Mouse (Mus musculus): ENCODE data around the gene Swap70. TPM values are rescaled to one million over a fixed set of nuclear protein-coding genes. Genes with fewer than 3 reads are reported as not detected.

The Swap70 gene
- polyA plus RNA-seq, 1 experiment, result 47.3 TPM

- Histone ChIP-seq H3K4me1 (ENCODE audit: control insufficient read depth, insufficient read depth, low read length) (peaks cover 1% of the 10 kb centered on the region; the same call in 1 of the 2 replicates), H3K27ac (ENCODE audit: insufficient read depth, low read length) (no peak overlapping the region), H3K4me3 (ENCODE audit: insufficient read depth, low read length) (no peak overlapping the region)
- TF ChIP-seq POLR2A (IDR thresholded peaks at IDR 0.05; ENCODE audit: low read depth, low read length) (no peak), CTCF (IDR thresholded peaks at IDR 0.05; ENCODE audit: borderline replicate concordance, insufficient read depth, low read length) (no peak)
Measured at GRCm38 (mm10) chr7:110267994-110268393, 46.5 kb downstream of the Swap70 start.

- Histone ChIP-seq H3K4me1 (ENCODE audit: control insufficient read depth, insufficient read depth, low read length) (no peaks in the 10 kb centered on the region), H3K27ac (ENCODE audit: insufficient read depth, low read length) (no peak overlapping the region), H3K4me3 (ENCODE audit: insufficient read depth, low read length) (no peak overlapping the region)
- TF ChIP-seq POLR2A (IDR thresholded peaks at IDR 0.05; ENCODE audit: low read depth, low read length) (no peak), CTCF (IDR thresholded peaks at IDR 0.05; ENCODE audit: borderline replicate concordance, insufficient read depth, low read length) (no peak)
Measured at GRCm38 (mm10) chr7:110268511-110268910, 47.0 kb downstream of the Swap70 start.

GRCm38 (mm10) chr7:110269777-110270176 lies 48.3 kb downstream of the Swap70 start:
- H3K27ac ChIP-seq (ENCODE audit: insufficient read depth, low read length), result no peak overlapping the region
- H3K4me1 ChIP-seq (ENCODE audit: control insufficient read depth, insufficient read depth, low read length), result no peaks in the 10 kb centered on the region
- H3K4me3 ChIP-seq (ENCODE audit: insufficient read depth, low read length), result no peak overlapping the region
- TF ChIP-seq CTCF (IDR thresholded peaks at IDR 0.05; ENCODE audit: borderline replicate concordance, insufficient read depth, low read length) (no peak), POLR2A (IDR thresholded peaks at IDR 0.05; ENCODE audit: low read depth, low read length) (no peak)

GRCm38 (mm10) chr7:110270455-110270854 lies 48.9 kb downstream of the Swap70 start:
- Histone ChIP-seq H3K27ac (ENCODE audit: insufficient read depth, low read length) (no peak overlapping the region), H3K4me3 (ENCODE audit: insufficient read depth, low read length) (no peak overlapping the region), H3K4me1 (ENCODE audit: control insufficient read depth, insufficient read depth, low read length) (no peaks in the 10 kb centered on the region)
- TF ChIP-seq CTCF (IDR thresholded peaks at IDR 0.05; ENCODE audit: borderline replicate concordance, insufficient read depth, low read length) (no peak), POLR2A (IDR thresholded peaks at IDR 0.05; ENCODE audit: low read depth, low read length) (no peak)

GRCm38 (mm10) chr7:110271814-110272213 lies 50.3 kb downstream of the Swap70 start:
- H3K4me1 ChIP-seq (ENCODE audit: control insufficient read depth, insufficient read depth, low read length), result no peaks in the 10 kb centered on the region
- TF ChIP-seq CTCF (IDR thresholded peaks at IDR 0.05; ENCODE audit: borderline replicate concordance, insufficient read depth, low read length) (no peak), POLR2A (IDR thresholded peaks at IDR 0.05; ENCODE audit: low read depth, low read length) (no peak)
- no peak overlapping the region for H3K27ac ChIP-seq (ENCODE audit: insufficient read depth, low read length)
- no peak overlapping the region for H3K4me3 ChIP-seq (ENCODE audit: insufficient read depth, low read length)

- no peak overlapping the region for H3K4me3 ChIP-seq (ENCODE audit: insufficient read depth, low read length)
- no peak overlapping the region for H3K27ac ChIP-seq (ENCODE audit: insufficient read depth, low read length)
- H3K4me1 ChIP-seq (ENCODE audit: control insufficient read depth, insufficient read depth, low read length), result peaks cover under 1% of the 10 kb centered on the region; the same call in 1 of the 2 replicates
- TF ChIP-seq CTCF (IDR thresholded peaks at IDR 0.05; ENCODE audit: borderline replicate concordance, insufficient read depth, low read length) (no peak), POLR2A (IDR thresholded peaks at IDR 0.05; ENCODE audit: low read depth, low read length) (no peak)
Measured at GRCm38 (mm10) chr7:110272434-110272833, 50.9 kb downstream of the Swap70 start.

GRCm38 (mm10) chr7:110277734-110278245 lies 56.3 kb downstream of the Swap70 start:
- no peak overlapping the region for H3K4me3 ChIP-seq (ENCODE audit: insufficient read depth, low read length)
- TF ChIP-seq CTCF (IDR thresholded peaks at IDR 0.05; ENCODE audit: borderline replicate concordance, insufficient read depth, low read length) (no peak), POLR2A (IDR thresholded peaks at IDR 0.05; ENCODE audit: low read depth, low read length) (no peak)
- no peak overlapping the region for H3K27ac ChIP-seq (ENCODE audit: insufficient read depth, low read length)
- H3K4me1 ChIP-seq (ENCODE audit: control insufficient read depth, insufficient read depth, low read length), result peaks cover 5% of the 10 kb centered on the region; the same call in 1 of the 2 replicates

GRCm38 (mm10) chr7:110279183-110279582 lies 57.7 kb downstream of the Swap70 start:
- H3K27ac ChIP-seq (ENCODE audit: insufficient read depth, low read length), result no peak overlapping the region
- peaks cover 5% of the 10 kb centered on the region; the same call in 1 of the 2 replicates for H3K4me1 ChIP-seq (ENCODE audit: control insufficient read depth, insufficient read depth, low read length)
- no peak for TF ChIP-seq POLR2A (IDR thresholded peaks at IDR 0.05; ENCODE audit: low read depth, low read length)
- TF ChIP-seq CTCF (IDR thresholded peaks at IDR 0.05; ENCODE audit: borderline replicate concordance, insufficient read depth, low read length), result no peak
- H3K4me3 ChIP-seq (ENCODE audit: insufficient read depth, low read length), result no peak overlapping the region

GRCm38 (mm10) chr7:110281435-110282256 lies 60.1 kb downstream of the Swap70 start:
- H3K27ac ChIP-seq (ENCODE audit: insufficient read depth, low read length), result no peak overlapping the region
- no peak for TF ChIP-seq POLR2A (IDR thresholded peaks at IDR 0.05; ENCODE audit: low read depth, low read length)
- TF ChIP-seq CTCF (IDR thresholded peaks at IDR 0.05; ENCODE audit: borderline replicate concordance, insufficient read depth, low read length), result no peak
- peaks cover 5% of the 10 kb centered on the region; the same call in 1 of the 2 replicates for H3K4me1 ChIP-seq (ENCODE audit: control insufficient read depth, insufficient read depth, low read length)
- no peak overlapping the region for H3K4me3 ChIP-seq (ENCODE audit: insufficient read depth, low read length)

- H3K4me3 ChIP-seq (ENCODE audit: insufficient read depth, low read length), result no peak overlapping the region
- TF ChIP-seq POLR2A (IDR thresholded peaks at IDR 0.05; ENCODE audit: low read depth, low read length), result no peak
- no peak for TF ChIP-seq CTCF (IDR thresholded peaks at IDR 0.05; ENCODE audit: borderline replicate concordance, insufficient read depth, low read length)
- peaks cover 9% of the 10 kb centered on the region; the same call in 1 of the 2 replicates for H3K4me1 ChIP-seq (ENCODE audit: control insufficient read depth, insufficient read depth, low read length)
- H3K27ac ChIP-seq (ENCODE audit: insufficient read depth, low read length), result no peak overlapping the region
Measured at GRCm38 (mm10) chr7:110282797-110283196, 61.3 kb downstream of the Swap70 start.
